Mouse (Mus musculus) layer of hippocampus, adult 18-20 months (tissue): ENCODE results near the gene Foxc1. TPM values are rescaled to one million over a fixed set of nuclear protein-coding genes. Genes with fewer than 3 reads are reported as not detected.

Source experiments
- DNase-seq, 2 experiments: peaks; one replicate each; pipeline ENCODE4 v3.0.0; 2022; ENCODE audit warnings: low spot score in 2 of 2
- total RNA-seq, 2 experiments: library from RNA; stranded (reverse); gene quantifications; 2 replicates each; pipeline ENCODE4 v1.2.3; 2021

Foxc1 gene
- total RNA-seq, 2 experiments from 2014 or later, result 3.1 to 3.3 TPM

DNA sequence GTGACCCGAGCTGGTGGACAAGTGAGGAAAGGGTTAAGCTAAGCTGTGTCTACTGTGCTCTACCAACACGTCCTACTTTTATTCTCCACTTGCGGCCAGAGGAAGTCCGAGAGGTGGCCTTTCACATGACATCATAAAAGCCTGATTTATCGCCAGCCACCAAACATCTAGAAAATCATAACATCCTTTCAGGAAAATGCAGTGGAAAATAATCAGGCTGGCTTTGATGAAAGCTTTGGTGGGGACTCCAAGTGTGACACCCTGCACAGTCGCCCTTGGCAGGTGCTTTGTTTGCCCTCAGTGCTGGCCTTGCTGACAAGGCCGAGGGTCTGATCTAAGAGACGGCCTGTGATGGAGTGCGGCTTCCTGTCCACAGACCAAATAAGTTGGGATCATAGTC is 23.9 kb downstream of the Foxc1 start:
- no peak for DNase-seq

DNA sequence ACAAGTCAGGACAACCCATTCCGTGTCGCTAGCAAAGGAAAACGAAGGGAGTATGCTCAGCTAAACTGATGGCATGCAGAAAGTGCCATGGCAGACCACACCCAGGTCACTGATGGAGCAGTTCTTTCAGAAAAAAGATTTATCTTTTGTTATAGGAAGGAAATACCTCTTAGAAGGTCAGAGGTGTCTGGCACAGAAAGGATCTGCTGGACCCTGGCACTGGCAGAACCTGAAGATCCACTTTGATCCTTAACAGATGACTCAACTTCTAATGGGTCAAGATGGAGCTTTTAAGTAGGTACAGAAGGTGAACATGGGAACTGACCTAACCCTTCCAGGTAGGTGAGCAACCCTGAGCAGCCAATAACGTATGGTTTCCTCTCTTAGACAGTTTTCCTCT is 29.4 kb downstream of the Foxc1 start:
- no peak for DNase-seq

DNA sequence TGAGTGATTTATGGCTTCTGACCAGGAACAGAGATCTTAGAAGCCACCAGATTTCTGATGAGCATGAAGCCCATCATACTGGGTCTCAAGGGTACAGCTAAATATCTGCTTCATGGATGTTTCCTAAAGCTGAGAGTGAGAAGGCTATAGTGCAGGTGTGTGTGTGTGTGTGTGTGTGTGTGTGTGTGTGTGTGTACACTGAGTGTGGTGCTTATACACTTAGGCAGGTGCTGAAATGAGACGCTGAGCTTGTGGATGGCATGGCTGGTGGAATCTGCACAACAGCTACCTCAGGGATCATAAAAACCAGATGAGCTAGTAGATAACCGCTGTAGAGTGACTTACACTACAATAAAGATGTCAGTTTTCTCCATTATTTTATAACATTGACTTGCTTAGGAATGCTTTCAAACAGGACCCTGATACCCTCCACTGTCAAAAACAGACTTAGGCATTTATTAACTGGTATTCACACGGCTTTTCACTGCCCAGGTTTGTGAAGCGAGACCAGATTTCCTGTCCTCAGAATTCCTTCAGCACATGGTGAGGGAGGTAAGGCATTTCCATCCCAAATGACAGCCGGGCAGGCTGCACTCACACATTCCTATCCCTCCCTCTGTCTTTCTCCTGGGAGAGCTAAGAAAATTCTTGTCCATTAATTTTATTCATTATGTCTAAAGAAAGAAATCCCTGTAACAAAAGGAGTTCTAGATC is 43.0 kb downstream of the Foxc1 start:
- DNase-seq, result no peak

DNA sequence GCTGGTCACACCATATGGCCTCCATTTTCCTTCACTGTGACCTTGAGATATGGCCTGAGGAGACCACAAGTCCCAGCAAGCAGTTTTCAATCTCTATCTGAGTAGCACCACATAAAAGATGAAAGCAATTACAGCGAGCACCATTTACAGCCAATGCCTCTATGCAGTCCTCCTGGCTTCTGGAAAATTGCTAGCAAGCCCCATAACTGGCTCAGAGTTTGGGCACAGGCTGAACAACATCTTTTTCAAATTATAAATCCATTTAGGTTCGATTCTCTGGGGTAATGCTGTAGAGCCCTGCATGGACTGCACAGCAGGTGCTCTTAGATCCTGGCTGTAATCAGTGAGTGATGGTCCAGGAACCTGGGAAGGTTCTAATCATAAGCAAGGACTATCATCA is 47.1 kb downstream of the Foxc1 start:
- DNase-seq, result no peak

DNA sequence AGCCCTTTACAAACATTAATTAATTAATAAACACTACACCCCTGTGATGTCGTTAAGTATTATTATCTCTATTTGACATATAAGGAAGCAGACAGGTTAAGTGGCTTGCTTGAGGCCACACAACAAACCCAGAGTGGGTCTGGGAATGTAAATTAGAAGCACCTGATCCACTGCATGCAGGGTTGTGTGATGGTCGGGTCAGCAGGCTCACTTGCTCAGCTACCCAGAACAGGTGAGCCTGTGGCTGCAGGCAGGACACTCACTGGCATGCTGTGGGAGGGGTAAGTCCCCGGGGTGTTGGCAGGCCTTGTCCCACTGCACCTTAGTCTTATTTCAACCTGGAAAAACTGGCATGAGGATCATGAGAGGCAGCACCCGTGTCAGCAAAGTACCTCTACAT is 47.6 kb downstream of the Foxc1 start:
- DNase-seq, result no peak

DNA sequence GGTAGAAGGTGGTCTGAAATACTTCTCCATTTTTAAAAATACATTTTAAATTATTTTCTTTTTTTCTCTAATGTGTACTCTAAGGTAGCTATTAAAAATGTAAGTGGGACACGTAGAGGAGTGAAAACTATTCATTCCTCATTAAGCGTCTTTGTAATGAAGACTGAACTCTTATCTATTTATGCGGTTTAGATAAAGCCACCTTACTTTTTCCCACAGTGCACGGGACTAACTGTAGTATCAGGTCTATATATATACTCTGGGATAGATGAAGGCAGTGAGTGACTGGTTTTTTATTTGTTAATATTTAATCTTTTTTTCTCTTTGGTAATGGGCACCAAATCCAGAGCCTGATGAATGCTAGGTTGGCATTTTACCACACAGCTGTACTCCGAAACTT is 53.8 kb downstream of the Foxc1 start:
- DNase-seq, result no peak

Other genes starting within 250 kb of the Foxc1 start
- gene A530084C06Rik, start 247.3 kb upstream of the Foxc1 start, total RNA-seq, result under 1 TPM; 0.48 to 0.92 TPM
- gene Foxf2, start 180.8 kb upstream of the Foxc1 start, total RNA-seq, result 1 to 10 TPM; 4.0 to 5.5 TPM